Mouse (Mus musculus) kidney, postnatal 25 days (tissue): ENCODE measurements around the gene Mycn.

Source experiments
- DNase-seq, 2 experiments: peaks; one replicate each; pipeline ENCODE4 v3.0.0; 2021; ENCODE audit warnings: mixed read lengths in 2 of 2

The Mycn gene

GRCm38 (mm10) chr12:12920166-12921157 lies 21.3 kb downstream of the Mycn start:
- DNase-seq, result peak; percentile 19 to 56

- DNase-seq, result no peak
Measured at GRCm38 (mm10) chr12:12916298-12916697, 25.4 kb downstream of the Mycn start.

GRCm38 (mm10) chr12:12910356-12910979 lies 31.2 kb downstream of the Mycn start:
- peak; percentile 10 to 41 for DNase-seq

- DNase-seq, result no peak
Measured at GRCm38 (mm10) chr12:12909631-12910277, 32.0 kb downstream of the Mycn start.

- DNase-seq, result no peak
Measured at GRCm38 (mm10) chr12:12906771-12907170, 34.9 kb downstream of the Mycn start.

- DNase-seq, result no peak
Measured at GRCm38 (mm10) chr12:12906321-12906720, 35.4 kb downstream of the Mycn start.

- DNase-seq, result no peak
Measured at GRCm38 (mm10) chr12:12905117-12905516, 36.6 kb downstream of the Mycn start.

- peak; percentile 62 to 86 for DNase-seq
Measured at GRCm38 (mm10) chr12:12904512-12904953, 37.2 kb downstream of the Mycn start.

- DNase-seq, result no peak
Measured at GRCm38 (mm10) chr12:12904086-12904485, 37.6 kb downstream of the Mycn start.

GRCm38 (mm10) chr12:12902403-12902802 lies 39.3 kb downstream of the Mycn start:
- no peak for DNase-seq

GRCm38 (mm10) chr12:12898356-12899126 lies 43.2 kb downstream of the Mycn start:
- DNase-seq, result peak in 1 of 2 experiments; percentile 23

GRCm38 (mm10) chr12:12893986-12894385 lies 47.7 kb downstream of the Mycn start:
- no peak for DNase-seq

GRCm38 (mm10) chr12:12886191-12886889 lies 55.4 kb downstream of the Mycn start:
- DNase-seq, result no peak
